Mouse (Mus musculus) kidney, embryonic 16.5 days (tissue): ENCODE measurements around the gene Gba. TPM values are rescaled to one million over a fixed set of nuclear protein-coding genes. Genes with fewer than 3 reads are reported as not detected.

Experiments
- ATAC-seq: fragments of 200-750 bp; cut with Nextera tagmentation; 2 replicates; pipeline ENCODE4 v1.8.0; 2017; ENCODE audit warnings: moderate TSS enrichment; ENCODE audit not compliant: low FRiP score, low TSS enrichment
- H3K27ac ChIP-seq: fragments of 300-500 bp; sonication (generic); 2 replicates; pipeline ENCODE4 v1.5.1; 2014; ENCODE audit warnings: low read length
- H3K27me3 ChIP-seq: fragments of 300-500 bp; sonication (generic); 2 replicates; pipeline ENCODE4 v1.6.1; 2014; ENCODE audit warnings: low read length, control low read depth, mixed read lengths; ENCODE audit not compliant: insufficient read depth
- H3K36me3 ChIP-seq: fragments of 300-500 bp; sonication (generic); 2 replicates; pipeline ENCODE4 v1.6.1; 2014; ENCODE audit warnings: low read length, control low read depth, mixed read lengths; ENCODE audit not compliant: insufficient read depth
- H3K4me1 ChIP-seq: fragments of 300-500 bp; sonication (generic); 2 replicates; pipeline ENCODE4 v1.6.1; 2014; ENCODE audit warnings: low read length, control low read depth, mixed read lengths; ENCODE audit not compliant: insufficient read depth
- H3K4me2 ChIP-seq: fragments of 300-500 bp; sonication (generic); replicated peaks from 2 replicates; pipeline ENCODE4 v1.6.1; 2014; ENCODE audit warnings: low read depth, low read length
- H3K4me3 ChIP-seq: fragments of 300-500 bp; sonication (generic); 2 replicates; pipeline ENCODE4 v1.5.1; 2014; ENCODE audit warnings: mild to moderate bottlenecking, low read length
- H3K9ac ChIP-seq: fragments of 300-500 bp; sonication (generic); replicated peaks from 2 replicates; pipeline ENCODE4 v1.6.1; 2014; ENCODE audit warnings: low read length
- H3K9me3 ChIP-seq: fragments of 300-500 bp; sonication (generic); 2 replicates; pipeline ENCODE4 v1.6.1; 2016; ENCODE audit warnings: low read length, control low read depth
- WGBS: fragments of 180-500 bp; shearing (Covaris S2); extraction: QIAGEN DNeasy Blood & Tissue Kit; methylation state at CpG from one replicate; pipeline ENCODE4 v1.1.7; 2014; 5-methylcytosine and 5-hydroxymethylcytosine counted together
- microRNA counts: library from miRNA; unstranded; fragments of <30 nt; microRNA quantifications from one replicate; lab custom pipeline; 2016
- microRNA-seq: library from miRNA; unstranded; fragments of <30 nt; microRNA quantifications from one replicate; pipeline ENCODE4, GENCODE M21; 2016
- polyA plus RNA-seq: library from polyadenylated mRNA; unstranded; fragments of >200 nt; fragmentation: Nextera tagmentation; extraction: Ambion mirVana; gene quantifications from 2 replicates; pipeline ENCODE4 v1.2.1, GENCODE M21; 2015

The Gba gene
- polyA plus RNA-seq, 1 experiment from 2014 or later: 54.9 TPM

DNA sequence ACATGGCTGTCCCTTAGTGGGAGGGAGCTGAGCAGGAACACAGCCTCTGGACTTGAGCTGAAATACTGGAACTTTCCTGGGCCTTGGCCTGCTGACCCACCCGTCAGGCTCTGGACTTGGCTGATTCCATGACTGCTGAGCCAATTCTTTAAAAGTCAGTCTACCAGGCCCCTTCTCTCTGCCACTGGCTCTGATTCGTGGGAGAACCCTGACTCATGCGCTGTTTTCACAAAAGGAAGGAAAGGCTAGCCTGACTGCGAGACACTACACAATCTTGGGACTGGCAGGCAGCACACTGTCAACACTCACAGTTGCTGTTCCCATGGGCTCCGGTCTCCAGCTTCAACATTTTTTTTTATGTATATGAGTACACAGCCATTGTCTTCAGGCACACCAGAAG lies 53.4 kb downstream of the Gba start:
- no peaks in the 10 kb centered on the region for H3K27me3 ChIP-seq
- no peak overlapping the region for H3K4me3 ChIP-seq
- no peaks in the 10 kb centered on the region for H3K36me3 ChIP-seq
- no peak overlapping the region for H3K9ac ChIP-seq
- H3K9me3 ChIP-seq: no peaks in the 10 kb centered on the region
- no peak overlapping the region for H3K27ac ChIP-seq
- 84% methylated on average over 5 of the region's 5 CpGs for WGBS
- peaks cover 8% of the 10 kb centered on the region for H3K4me1 ChIP-seq
- no peak overlapping the region for H3K4me2 ChIP-seq
- no peak for ATAC-seq

MicroRNAs within 50 kb of the gene (microRNA counts, 519-probe panel; counts per million panel counts)
- 104 counts per million, percentile 35 among the panel's probes with 10 or more counts for microRNA mmu-miR-92b (lab: Ali Mortazavi, UCI)

Small RNAs within 50 kb of the gene (microRNA-seq; reads per million reads assigned to microRNA genes)
- gene Mir92b: 230 reads per million, percentile 66 among the genes with 10 or more reads in this experiment

Other genes with a start within 250 kb of the Gba start
- 21.3 and 22.5 TPM in 2 replicates for gene Rusc1, start 109.6 kb upstream of the Gba start, polyA plus RNA-seq
- not detected in 2 replicates for gene Gm43738, start 101.8 kb upstream of the Gba start, polyA plus RNA-seq
- gene Fdps, start 101.0 kb upstream of the Gba start, polyA plus RNA-seq: 175 and 179 TPM in 2 replicates
- gene Pklr, start 66.8 kb upstream of the Gba start, polyA plus RNA-seq: 4.7 and 5.0 TPM in 2 replicates
- gene Hcn3, start 42.7 kb upstream of the Gba start, polyA plus RNA-seq: 1.8 and 2.0 TPM in 2 replicates
- 29.1 and 30.6 TPM in 2 replicates for gene Clk2, start 38.1 kb upstream of the Gba start, polyA plus RNA-seq
- 140 TPM in 2 replicates for gene Scamp3, start 25.5 kb upstream of the Gba start, polyA plus RNA-seq
- 43.6 and 51.2 TPM in 2 replicates for gene Fam189b, start 19.8 kb upstream of the Gba start, polyA plus RNA-seq
- 18.2 and 18.4 TPM in 2 replicates for gene Thbs3, start 12.3 kb downstream of the Gba start, polyA plus RNA-seq
- 227 and 235 TPM in 2 replicates for gene Mtx1, start 24.2 kb downstream of the Gba start, polyA plus RNA-seq
- 20.0 and 23.6 TPM in 2 replicates for gene Muc1, start 26.1 kb downstream of the Gba start, polyA plus RNA-seq
- gene Krtcap2, start 43.0 kb downstream of the Gba start, polyA plus RNA-seq: 272 and 300 TPM in 2 replicates
- gene Trim46, start 43.4 kb downstream of the Gba start, polyA plus RNA-seq: 4.7 and 6.0 TPM in 2 replicates
- gene Dpm3, start 56.4 kb downstream of the Gba start, polyA plus RNA-seq: 127 and 146 TPM in 2 replicates
- gene Slc50a1, start 67.6 kb downstream of the Gba start, polyA plus RNA-seq: 58.8 and 64.3 TPM in 2 replicates
- 81.9 and 86.7 TPM in 2 replicates for gene Efna1, start 78.2 kb downstream of the Gba start, polyA plus RNA-seq
- gene Efna3, start 120.0 kb downstream of the Gba start, polyA plus RNA-seq: 11.5 and 11.8 TPM in 2 replicates
- 29.2 and 31.3 TPM in 2 replicates for gene Efna4, start 135.1 kb downstream of the Gba start, polyA plus RNA-seq
- 107 and 108 TPM in 2 replicates for gene Adam15, start 147.1 kb downstream of the Gba start, polyA plus RNA-seq
- 0.32 and 0.35 TPM in 2 replicates for gene Dcst2, start 159.0 kb downstream of the Gba start, polyA plus RNA-seq
- 2.9 and 3.3 TPM in 2 replicates for gene Dcst1, start 162.3 kb downstream of the Gba start, polyA plus RNA-seq
- 3.3 and 3.5 TPM in 2 replicates for gene Zbtb7b, start 191.8 kb downstream of the Gba start, polyA plus RNA-seq
- gene Lenep, start 199.9 kb downstream of the Gba start, polyA plus RNA-seq: 0.18 and 1.3 TPM in 2 replicates
- gene Flad1, start 208.9 kb downstream of the Gba start, polyA plus RNA-seq: 35.0 and 39.3 TPM in 2 replicates
- 483 and 495 TPM in 2 replicates for gene Cks1b, start 215.5 kb downstream of the Gba start, polyA plus RNA-seq
- 115 and 118 TPM in 2 replicates for gene Shc1, start 215.5 kb downstream of the Gba start, polyA plus RNA-seq
- gene Pygo2, start 227.3 kb downstream of the Gba start, polyA plus RNA-seq: 38.9 and 41.2 TPM in 2 replicates
- gene Pbxip1, start 233.8 kb downstream of the Gba start, polyA plus RNA-seq: 47.5 and 51.7 TPM in 2 replicates